Mouse (Mus musculus): Measurements from ENCODE around the gene Cryzl1. TPM values are rescaled to one million over a fixed set of nuclear protein-coding genes. Genes with fewer than 3 reads are reported as not detected.

Gene Cryzl1
- total and polyA plus RNA-seq, 3 experiments, result 19.2 to 26.0 (median 22.2) TPM

DNA sequence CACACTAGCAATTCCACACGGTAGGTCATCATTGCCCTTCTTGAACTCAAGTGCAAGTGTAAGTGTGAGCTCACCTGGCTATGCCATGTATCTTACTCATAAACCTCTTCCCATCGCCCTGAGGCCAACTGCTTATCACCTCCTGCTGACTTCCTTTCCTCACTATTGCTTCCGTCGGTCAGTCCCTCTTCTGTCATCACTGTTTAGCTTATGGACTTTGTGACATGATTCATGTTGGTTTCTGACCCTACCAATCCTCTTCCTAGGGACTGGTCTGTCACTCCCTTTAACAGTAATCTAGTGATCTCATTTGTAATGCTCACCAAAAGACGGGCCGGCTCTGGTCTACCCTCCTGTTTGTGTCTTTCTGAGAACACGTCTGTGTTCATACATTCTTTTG lies 18.5 kb downstream of the Cryzl1 start:
- Histone ChIP-seq H3K79me2 (replicated peaks; ENCODE audit: control insufficient read depth, insufficient read depth, low read length) (no peaks in the 10 kb centered on the region), H3K4me1 (ENCODE audit: control insufficient read depth, insufficient read depth, low read length) (no peaks in the 10 kb centered on the region), H3K27me3 (ENCODE audit: control insufficient read depth, insufficient read depth, low read length) (no peaks in the 10 kb centered on the region), H3K4me3 (no peak overlapping the region), H3K9ac (ENCODE audit: low read depth, low read length) (no peak overlapping the region), H3K36me3 (ENCODE audit: control insufficient read depth, insufficient read depth, low read length) (no peaks in the 10 kb centered on the region), H3K27ac (no peak overlapping the region)
- DNase-seq, result no peak
- 66% methylated on average over 7 of the region's 7 CpGs for WGBS
- no peak for TF ChIP-seq POLR2A (IDR thresholded peaks at IDR 0.05; ENCODE audit: insufficient read depth, low read depth, low read length)
- TF ChIP-seq CTCF (IDR thresholded peaks at IDR 0.05), result no peak
- no peak for TF ChIP-seq EP300 (IDR thresholded peaks at IDR 0.05; ENCODE audit: insufficient read depth, low read depth, low read length)
- intact Hi-C loops (cut with DNase I), result no loop called here

DNA sequence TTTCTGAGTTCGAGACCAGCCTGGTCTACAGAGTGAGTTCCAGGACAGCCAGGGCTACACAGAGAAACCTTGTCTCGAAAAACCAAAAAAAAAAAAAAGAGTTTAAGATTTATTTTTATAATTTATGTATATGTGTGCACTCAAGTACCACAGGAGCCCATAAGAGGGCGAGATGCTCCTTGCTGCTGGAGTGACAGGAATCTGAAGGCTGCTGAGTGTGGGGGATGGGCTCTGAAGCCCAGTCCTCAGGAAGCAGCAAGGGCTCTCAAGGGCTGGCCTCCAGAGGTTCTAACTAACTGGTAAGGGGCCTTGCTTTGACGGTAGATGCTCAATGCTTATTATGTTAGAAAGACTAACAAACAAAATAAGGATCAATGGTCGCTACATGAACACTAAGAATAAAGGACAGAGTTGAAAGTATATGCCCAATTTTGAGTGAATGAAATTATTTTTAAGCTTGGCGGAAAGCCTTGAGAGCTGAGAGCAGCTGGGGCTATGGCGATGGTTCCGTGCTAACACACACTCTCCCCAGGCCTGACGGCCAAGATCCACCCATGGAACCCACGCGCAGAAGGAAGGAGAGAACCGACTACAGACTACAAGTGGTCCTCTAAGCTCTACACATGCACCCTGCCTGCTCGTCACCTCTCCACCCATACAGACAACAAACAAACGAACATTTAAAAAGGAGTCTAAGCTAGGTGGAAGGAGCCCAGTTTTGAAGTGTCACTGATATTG lies 24.0 kb downstream of the Cryzl1 start:
- Histone ChIP-seq H3K4me3 (no peak overlapping the region), H3K27ac (no peak overlapping the region), H3K27me3 (ENCODE audit: control insufficient read depth, insufficient read depth, low read length) (no peaks in the 10 kb centered on the region), H3K9ac (ENCODE audit: low read depth, low read length) (no peak overlapping the region), H3K4me1 (ENCODE audit: control insufficient read depth, insufficient read depth, low read length) (no peaks in the 10 kb centered on the region), H3K79me2 (replicated peaks; ENCODE audit: control insufficient read depth, insufficient read depth, low read length) (no peaks in the 10 kb centered on the region), H3K36me3 (ENCODE audit: control insufficient read depth, insufficient read depth, low read length) (no peaks in the 10 kb centered on the region)
- 81% methylated on average over 14 of the region's 14 CpGs for WGBS
- intact Hi-C loops (cut with DNase I), result no loop called here
- TF ChIP-seq EP300 (IDR thresholded peaks at IDR 0.05; ENCODE audit: insufficient read depth, low read depth, low read length), result no peak
- no peak for TF ChIP-seq POLR2A (IDR thresholded peaks at IDR 0.05; ENCODE audit: insufficient read depth, low read depth, low read length)
- TF ChIP-seq CTCF (IDR thresholded peaks at IDR 0.05), result peak; percentile 30
- no peak for DNase-seq

DNA sequence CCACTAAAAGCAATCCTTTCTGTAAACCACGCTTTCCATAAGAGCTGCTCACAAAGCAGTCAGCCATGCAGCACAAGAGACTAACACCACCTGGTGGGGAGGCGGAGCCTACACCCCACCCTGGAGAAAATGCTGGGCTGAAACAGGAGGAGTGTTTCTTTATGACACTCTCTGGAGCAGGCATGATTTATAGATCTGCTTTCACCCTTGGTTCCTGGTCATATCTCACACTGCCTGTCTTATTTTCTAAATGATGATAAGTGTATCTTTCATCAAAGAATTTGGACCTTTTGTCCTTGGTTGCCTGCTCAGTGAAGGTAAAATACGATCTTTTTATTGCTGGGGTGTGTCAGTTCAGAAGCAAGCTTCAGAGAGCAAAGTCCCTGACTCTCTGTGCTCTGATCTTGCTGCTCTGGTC lies 26.0 kb downstream of the Cryzl1 start:
- intact Hi-C loops (cut with DNase I), result no loop called here
- no peaks in the 10 kb centered on the region for H3K4me1 ChIP-seq (ENCODE audit: control insufficient read depth, insufficient read depth, low read length)
- no peak for DNase-seq
- no peak overlapping the region for H3K9ac ChIP-seq (ENCODE audit: low read depth, low read length)
- 87% methylated on average over 3 of the region's 3 CpGs for WGBS
- H3K27me3 ChIP-seq (ENCODE audit: control insufficient read depth, insufficient read depth, low read length), result no peaks in the 10 kb centered on the region
- TF ChIP-seq CTCF (IDR thresholded peaks at IDR 0.05), result no peak
- no peak for TF ChIP-seq POLR2A (IDR thresholded peaks at IDR 0.05; ENCODE audit: insufficient read depth, low read depth, low read length)
- no peak for TF ChIP-seq EP300 (IDR thresholded peaks at IDR 0.05; ENCODE audit: insufficient read depth, low read depth, low read length)
- no peaks in the 10 kb centered on the region for H3K36me3 ChIP-seq (ENCODE audit: control insufficient read depth, insufficient read depth, low read length)
- H3K4me3 ChIP-seq, result no peak overlapping the region
- no peaks in the 10 kb centered on the region for H3K79me2 ChIP-seq (replicated peaks; ENCODE audit: control insufficient read depth, insufficient read depth, low read length)
- H3K27ac ChIP-seq, result no peak overlapping the region

DNA sequence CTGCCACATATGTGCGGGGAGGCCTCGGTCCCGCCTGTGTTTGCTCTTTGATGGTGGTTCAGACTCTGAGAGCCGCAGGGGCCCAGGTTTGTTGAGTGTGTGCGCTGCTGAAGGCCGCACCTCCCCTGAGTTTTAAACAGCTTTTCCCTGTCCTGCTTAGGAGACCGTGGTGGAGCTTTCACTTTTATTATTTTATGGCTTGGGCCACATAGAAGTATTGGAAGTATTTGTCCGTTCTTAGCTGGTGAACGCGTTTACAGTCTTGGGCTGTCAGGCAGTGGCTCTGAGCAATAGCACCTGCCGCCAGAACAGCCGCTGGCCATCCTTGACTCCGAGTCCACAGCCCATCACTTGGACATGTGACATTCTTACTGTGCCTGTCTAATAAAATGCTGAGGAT lies 26.9 kb downstream of the Cryzl1 start:
- TF ChIP-seq POLR2A (IDR thresholded peaks at IDR 0.05; ENCODE audit: insufficient read depth, low read depth, low read length) (no peak), CTCF (IDR thresholded peaks at IDR 0.05) (no peak), EP300 (IDR thresholded peaks at IDR 0.05; ENCODE audit: insufficient read depth, low read depth, low read length) (no peak)

DNA sequence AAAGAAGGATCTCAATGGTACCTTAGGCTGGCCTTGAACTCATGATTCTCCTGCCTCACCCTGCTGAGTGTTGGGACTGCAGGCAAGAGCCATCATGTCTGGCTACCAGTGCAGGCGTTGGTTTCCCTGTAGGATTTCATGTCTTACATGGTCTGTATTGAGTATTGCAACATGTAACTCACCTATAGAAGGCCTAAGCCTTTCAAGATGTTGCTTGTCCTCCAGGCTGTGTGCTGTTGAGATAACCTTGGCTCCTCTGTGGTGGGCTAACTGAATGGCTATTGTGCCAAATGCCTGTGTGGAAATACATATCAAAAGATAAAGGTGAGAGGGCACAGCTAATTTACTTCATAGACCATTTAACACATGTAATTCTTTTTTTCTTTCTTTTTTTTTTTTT lies 29.8 kb downstream of the Cryzl1 start:
- no peaks in the 10 kb centered on the region; the same call in 1 of the 2 replicates for H3K4me1 ChIP-seq (ENCODE audit: control insufficient read depth, insufficient read depth, low read length)
- H3K27ac ChIP-seq, result no peak overlapping the region
- no peak for TF ChIP-seq POLR2A (IDR thresholded peaks at IDR 0.05; ENCODE audit: insufficient read depth, low read depth, low read length)
- no peaks in the 10 kb centered on the region for H3K36me3 ChIP-seq (ENCODE audit: control insufficient read depth, insufficient read depth, low read length)
- WGBS, result 92% methylated on average over 1 of the region's 1 CpGs
- H3K9ac ChIP-seq (ENCODE audit: low read depth, low read length), result no peak overlapping the region
- intact Hi-C loops (cut with DNase I), result no loop called here
- H3K79me2 ChIP-seq (replicated peaks; ENCODE audit: control insufficient read depth, insufficient read depth, low read length), result no peaks in the 10 kb centered on the region
- no peak overlapping the region for H3K4me3 ChIP-seq
- H3K27me3 ChIP-seq (ENCODE audit: control insufficient read depth, insufficient read depth, low read length), result no peaks in the 10 kb centered on the region
- DNase-seq, result no peak

More for the DNA sequence above, 26.9 kb downstream of the Cryzl1 start:
- H3K27ac ChIP-seq, result no peak overlapping the region
- DNase-seq, result no peak
- H3K79me2 ChIP-seq (replicated peaks; ENCODE audit: control insufficient read depth, insufficient read depth, low read length), result no peaks in the 10 kb centered on the region
- no peaks in the 10 kb centered on the region for H3K27me3 ChIP-seq (ENCODE audit: control insufficient read depth, insufficient read depth, low read length)
- whole genome bisulfite sequencing, result 87% methylated on average over 13 of the region's 13 CpGs
- intact Hi-C loops (cut with DNase I), result no loop called here
- no peak overlapping the region for H3K9ac ChIP-seq (ENCODE audit: low read depth, low read length)
- H3K4me1 ChIP-seq (ENCODE audit: control insufficient read depth, insufficient read depth, low read length), result no peaks in the 10 kb centered on the region
- H3K36me3 ChIP-seq (ENCODE audit: control insufficient read depth, insufficient read depth, low read length), result no peaks in the 10 kb centered on the region
- H3K4me3 ChIP-seq, result no peak overlapping the region

DNA sequence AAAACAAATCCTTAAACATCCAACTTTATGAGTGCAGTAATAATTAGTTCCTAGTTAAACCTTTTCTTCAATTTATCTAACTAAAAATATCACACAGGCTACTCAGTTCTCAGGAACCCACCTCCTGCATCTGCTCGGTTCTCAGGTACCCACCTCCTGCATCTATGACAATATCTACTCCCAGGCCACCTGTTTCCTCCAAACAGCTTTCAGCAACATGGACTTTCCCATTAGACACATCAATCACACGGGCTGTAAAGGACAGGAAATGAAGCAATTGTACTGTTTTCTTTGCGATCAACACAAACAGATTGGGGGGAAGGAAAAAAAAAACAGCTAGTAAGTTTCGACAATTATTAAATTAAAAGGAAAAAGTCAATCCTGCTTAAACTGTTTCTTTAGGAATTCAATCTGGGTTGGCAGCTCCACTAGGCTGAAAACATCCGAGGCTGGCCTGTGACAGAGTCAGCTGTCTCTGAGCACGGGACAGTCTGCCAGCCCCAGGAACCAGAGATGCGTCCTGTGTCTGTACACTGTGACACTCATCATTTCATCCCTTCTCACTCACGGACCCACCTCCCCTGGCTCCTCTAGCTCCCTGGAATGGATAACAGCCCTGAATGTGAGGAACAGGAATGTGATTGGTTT lies 33.5 kb downstream of the Cryzl1 start:
- Histone ChIP-seq H3K4me3 (0 out of 2 replicates have a peak overlapping the region, but pooled peaks have one; percentile 8), H3K9ac (ENCODE audit: low read depth, low read length) (no peak overlapping the region), H3K27me3 (ENCODE audit: control insufficient read depth, insufficient read depth, low read length) (no peaks in the 10 kb centered on the region), H3K36me3 (ENCODE audit: control insufficient read depth, insufficient read depth, low read length) (no peaks in the 10 kb centered on the region), H3K4me1 (ENCODE audit: control insufficient read depth, insufficient read depth, low read length) (no peaks in the 10 kb centered on the region; the same call in 1 of the 2 replicates), H3K27ac (no peak overlapping the region), H3K79me2 (replicated peaks; ENCODE audit: control insufficient read depth, insufficient read depth, low read length) (no peaks in the 10 kb centered on the region)
- DNase-seq, result no peak
- 35% methylated on average over 8 of the region's 8 CpGs for WGBS
- intact Hi-C loops (cut with DNase I), result no loop called here
- TF ChIP-seq CTCF (IDR thresholded peaks at IDR 0.05) (no peak), POLR2A (IDR thresholded peaks at IDR 0.05; ENCODE audit: insufficient read depth, low read depth, low read length) (no peak), EP300 (IDR thresholded peaks at IDR 0.05; ENCODE audit: insufficient read depth, low read depth, low read length) (no peak)
